Mouse (Mus musculus) adrenal gland, postnatal 10 days (tissue): ENCODE results near the gene Zfp984. TPM values are rescaled to one million over a fixed set of nuclear protein-coding genes. Genes with fewer than 3 reads are reported as not detected.

Experiments
- total RNA-seq, 2 experiments: library from RNA; stranded (reverse); gene quantifications; 2 replicates each; pipeline ENCODE4 v1.2.3; 2021

Zfp984 gene
- total RNA-seq, 2 experiments from 2014 or later = 4.5 to 6.2 TPM

Other genes with a start within 250 kb of the Zfp984 start
- gene Zfp979, start 167.3 kb downstream of the Zfp984 start, total RNA-seq = 1 to 10 TPM; 3.5 to 4.8 TPM
- under 1 TPM; 0.12 to 0.27 TPM for gene Zfp534, start 107.2 kb downstream of the Zfp984 start, total RNA-seq
- gene Zfp933, start 38.6 kb upstream of the Zfp984 start, total RNA-seq = 10 to 100 TPM; 16.4 to 21.2 TPM
- 10 to 100 TPM; 18.5 to 29.4 TPM for gene Miip, start 59.0 kb upstream of the Zfp984 start, total RNA-seq
- 1 to 10 TPM; 7.2 to 9.7 TPM for gene Fv1, start 59.2 kb upstream of the Zfp984 start, total RNA-seq
- gene Mfn2, start 94.9 kb upstream of the Zfp984 start, total RNA-seq = 100 to 1,000 TPM; 204 to 232 TPM
- 10 to 100 TPM; 42.0 to 42.1 TPM for gene Plod1, start 127.0 kb upstream of the Zfp984 start, total RNA-seq
- gene 2510039O18Rik, start 131.1 kb upstream of the Zfp984 start, total RNA-seq = 10 to 100 TPM; 43.4 to 44.7 TPM
- not detected for gene Nppb, start 176.0 kb upstream of the Zfp984 start, total RNA-seq
- gene Nppa, start 190.9 kb upstream of the Zfp984 start, total RNA-seq = not detected
- 10 to 100 TPM in 1 of 2 experiments, 1 to 10 TPM in 1; 8.4 to 12.8 TPM for gene Clcn6, start 229.0 kb upstream of the Zfp984 start, total RNA-seq
- 10 to 100 TPM; 41.9 to 44.0 TPM for gene Mthfr, start 229.3 kb upstream of the Zfp984 start, total RNA-seq